Mouse (Mus musculus): ENCODE measurements around the gene Cd47. TPM values are rescaled to one million over a fixed set of nuclear protein-coding genes. Genes with fewer than 3 reads are reported as not detected.

The Cd47 gene
- polyA plus RNA-seq, 1 experiment = 56.8 TPM

DNA sequence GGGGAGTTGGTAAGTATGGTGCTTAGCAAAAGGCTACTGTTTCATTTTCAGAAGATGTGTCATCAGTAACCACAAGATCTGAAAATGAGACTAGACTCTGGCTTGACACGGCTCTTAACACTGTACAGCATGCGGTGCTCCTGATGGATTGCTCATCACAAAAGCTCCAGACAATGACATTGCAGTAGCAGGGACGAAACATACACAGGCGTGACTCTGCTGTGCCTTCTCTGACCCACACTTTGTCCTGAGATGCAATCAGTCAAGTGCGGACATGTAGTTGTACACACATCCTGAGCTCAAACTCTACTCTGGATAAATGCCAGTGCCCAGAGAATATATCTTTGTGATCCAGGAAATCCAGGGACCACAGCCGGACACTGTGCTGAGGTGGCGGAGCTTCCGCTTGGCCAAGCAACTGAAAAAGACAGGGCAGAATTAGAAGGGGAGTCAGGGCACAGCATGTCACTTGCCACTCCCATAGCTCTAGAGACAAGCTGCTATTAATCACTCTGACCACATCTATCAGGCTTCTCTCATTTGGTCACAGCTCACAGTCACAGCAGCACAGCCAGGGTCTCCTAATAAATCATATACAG is 151.7 kb downstream of the Cd47 start:
- Histone ChIP-seq H3K27me3 (ENCODE audit: control insufficient read depth, insufficient read depth, low read length) (no peaks in the 10 kb centered on the region), H3K36me3 (ENCODE audit: control insufficient read depth, insufficient read depth, low read length) (no peaks in the 10 kb centered on the region), H3K27ac (ENCODE audit: insufficient read depth, low read length) (no peak overlapping the region), H3K4me1 (ENCODE audit: control insufficient read depth, insufficient read depth, insufficient read length) (no peaks in the 10 kb centered on the region), H3K4me3 (ENCODE audit: extremely low read depth, insufficient read depth, insufficient read length) (no peak overlapping the region)
- WGBS = 75% methylated on average over 8 of the region's 8 CpGs
- DNase-seq (ENCODE audit: low read depth in 1 of 2, low spot score in 2 of 2) = no peak
- TF ChIP-seq CTCF (IDR thresholded peaks at IDR 0.05; ENCODE audit: extremely low read depth, insufficient read depth, insufficient read length, insufficient replicate concordance) (no peak), POLR2A (IDR thresholded peaks at IDR 0.05; ENCODE audit: low read depth, low read length) (no peak)

- Histone ChIP-seq H3K36me3 (ENCODE audit: control insufficient read depth, insufficient read depth, low read length) (no peaks in the 10 kb centered on the region), H3K27ac (ENCODE audit: insufficient read depth, low read length) (no peak overlapping the region), H3K27me3 (ENCODE audit: control insufficient read depth, insufficient read depth, low read length) (no peaks in the 10 kb centered on the region), H3K4me3 (ENCODE audit: extremely low read depth, insufficient read depth, insufficient read length) (no peak overlapping the region), H3K4me1 (ENCODE audit: control insufficient read depth, insufficient read depth, insufficient read length) (no peaks in the 10 kb centered on the region)
- no peak for TF ChIP-seq CTCF (IDR thresholded peaks at IDR 0.05; ENCODE audit: extremely low read depth, insufficient read depth, insufficient read length, insufficient replicate concordance)
- TF ChIP-seq POLR2A (IDR thresholded peaks at IDR 0.05; ENCODE audit: low read depth, low read length) = no peak
- no peak for DNase-seq (ENCODE audit: low read depth in 1 of 2, low spot score in 2 of 2)
- 80% methylated on average over 3 of the region's 3 CpGs for WGBS
Measured at GRCm38 (mm10) chr16:49953817-49954216, 153.5 kb downstream of the Cd47 start.

DNA sequence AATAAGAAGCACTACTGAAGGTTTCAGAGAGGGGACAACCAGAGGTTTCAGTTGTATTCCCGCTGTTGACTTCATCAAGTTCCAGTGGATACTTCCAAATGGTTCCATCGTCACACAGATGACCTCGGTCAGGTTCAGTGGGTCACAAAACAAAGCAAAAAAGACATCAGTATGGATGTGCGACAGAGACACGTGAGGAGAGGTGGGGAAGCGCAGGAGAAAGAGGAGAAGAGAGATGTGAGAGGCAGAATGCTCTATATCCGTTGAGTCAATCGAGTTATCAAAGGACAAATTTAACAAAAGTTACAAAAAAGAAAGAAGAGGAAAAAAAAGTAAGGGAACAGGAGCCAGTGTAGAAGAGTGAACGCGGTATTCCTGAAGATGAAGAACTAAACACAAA is 154.6 kb downstream of the Cd47 start:
- Histone ChIP-seq H3K4me1 (ENCODE audit: control insufficient read depth, insufficient read depth, insufficient read length) (no peaks in the 10 kb centered on the region), H3K27ac (ENCODE audit: insufficient read depth, low read length) (no peak overlapping the region), H3K36me3 (ENCODE audit: control insufficient read depth, insufficient read depth, low read length) (no peaks in the 10 kb centered on the region), H3K4me3 (ENCODE audit: extremely low read depth, insufficient read depth, insufficient read length) (no peak overlapping the region), H3K27me3 (ENCODE audit: control insufficient read depth, insufficient read depth, low read length) (no peaks in the 10 kb centered on the region)
- 95% methylated on average over 10 of the region's 10 CpGs for WGBS
- no peak for DNase-seq (ENCODE audit: low read depth in 1 of 2, low spot score in 2 of 2)
- TF ChIP-seq POLR2A (IDR thresholded peaks at IDR 0.05; ENCODE audit: low read depth, low read length) = no peak
- no peak for TF ChIP-seq CTCF (IDR thresholded peaks at IDR 0.05; ENCODE audit: extremely low read depth, insufficient read depth, insufficient read length, insufficient replicate concordance)

- Histone ChIP-seq H3K36me3 (ENCODE audit: control insufficient read depth, insufficient read depth, low read length) (no peaks in the 10 kb centered on the region), H3K4me1 (ENCODE audit: control insufficient read depth, insufficient read depth, insufficient read length) (no peaks in the 10 kb centered on the region), H3K27me3 (ENCODE audit: control insufficient read depth, insufficient read depth, low read length) (no peaks in the 10 kb centered on the region), H3K4me3 (ENCODE audit: extremely low read depth, insufficient read depth, insufficient read length) (no peak overlapping the region), H3K27ac (ENCODE audit: insufficient read depth, low read length) (no peak overlapping the region)
- WGBS = 93% methylated on average over 2 of the region's 2 CpGs
- TF ChIP-seq POLR2A (IDR thresholded peaks at IDR 0.05; ENCODE audit: low read depth, low read length) = no peak
- TF ChIP-seq CTCF (IDR thresholded peaks at IDR 0.05; ENCODE audit: extremely low read depth, insufficient read depth, insufficient read length, insufficient replicate concordance) = no peak
- no peak for DNase-seq (ENCODE audit: low read depth in 1 of 2, low spot score in 2 of 2)
Measured at GRCm38 (mm10) chr16:49955325-49955724, 155.0 kb downstream of the Cd47 start.

DNA sequence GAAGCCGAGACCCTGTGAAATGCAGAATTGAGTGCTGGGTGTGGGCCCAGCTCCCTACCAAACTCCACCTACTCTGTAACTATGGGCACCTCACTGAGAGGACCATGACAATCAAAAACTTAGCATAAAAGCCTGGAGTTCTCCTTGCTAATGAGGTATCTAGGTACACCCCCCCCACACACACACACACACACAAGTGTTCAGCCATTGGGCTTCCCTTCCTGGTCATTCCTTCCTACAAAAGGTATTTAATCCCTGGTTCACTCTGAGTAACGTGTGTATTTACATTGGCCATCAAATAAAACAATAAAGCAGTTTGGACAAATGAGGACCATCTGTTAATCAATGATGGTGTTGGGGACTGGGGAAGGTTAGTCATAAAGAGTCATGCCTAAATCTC is 155.6 kb downstream of the Cd47 start:
- Histone ChIP-seq H3K4me3 (ENCODE audit: extremely low read depth, insufficient read depth, insufficient read length) (no peak overlapping the region), H3K36me3 (ENCODE audit: control insufficient read depth, insufficient read depth, low read length) (no peaks in the 10 kb centered on the region), H3K27me3 (ENCODE audit: control insufficient read depth, insufficient read depth, low read length) (no peaks in the 10 kb centered on the region), H3K27ac (ENCODE audit: insufficient read depth, low read length) (no peak overlapping the region), H3K4me1 (ENCODE audit: control insufficient read depth, insufficient read depth, insufficient read length) (no peaks in the 10 kb centered on the region)
- WGBS = 90% methylated on average over 2 of the region's 2 CpGs
- TF ChIP-seq CTCF (IDR thresholded peaks at IDR 0.05; ENCODE audit: extremely low read depth, insufficient read depth, insufficient read length, insufficient replicate concordance) (no peak), POLR2A (IDR thresholded peaks at IDR 0.05; ENCODE audit: low read depth, low read length) (no peak)
- no peak for DNase-seq (ENCODE audit: low read depth in 1 of 2, low spot score in 2 of 2)

GRCm38 (mm10) chr16:49956531-49957302 is 156.4 kb downstream of the Cd47 start:
- TF ChIP-seq POLR2A (IDR thresholded peaks at IDR 0.05; ENCODE audit: low read depth, low read length) (no peak), CTCF (IDR thresholded peaks at IDR 0.05; ENCODE audit: extremely low read depth, insufficient read depth, insufficient read length, insufficient replicate concordance) (no peak)
- H3K36me3 ChIP-seq (ENCODE audit: control insufficient read depth, insufficient read depth, low read length) = no peaks in the 10 kb centered on the region
- 86% methylated on average over 7 of the region's 7 CpGs for WGBS
- H3K4me1 ChIP-seq (ENCODE audit: control insufficient read depth, insufficient read depth, insufficient read length) = no peaks in the 10 kb centered on the region
- DNase-seq (ENCODE audit: low read depth in 1 of 2, low spot score in 2 of 2) = no peak
- H3K27ac ChIP-seq (ENCODE audit: insufficient read depth, low read length) = no peak overlapping the region
- no peaks in the 10 kb centered on the region for H3K27me3 ChIP-seq (ENCODE audit: control insufficient read depth, insufficient read depth, low read length)
- H3K4me3 ChIP-seq (ENCODE audit: extremely low read depth, insufficient read depth, insufficient read length) = no peak overlapping the region

DNA sequence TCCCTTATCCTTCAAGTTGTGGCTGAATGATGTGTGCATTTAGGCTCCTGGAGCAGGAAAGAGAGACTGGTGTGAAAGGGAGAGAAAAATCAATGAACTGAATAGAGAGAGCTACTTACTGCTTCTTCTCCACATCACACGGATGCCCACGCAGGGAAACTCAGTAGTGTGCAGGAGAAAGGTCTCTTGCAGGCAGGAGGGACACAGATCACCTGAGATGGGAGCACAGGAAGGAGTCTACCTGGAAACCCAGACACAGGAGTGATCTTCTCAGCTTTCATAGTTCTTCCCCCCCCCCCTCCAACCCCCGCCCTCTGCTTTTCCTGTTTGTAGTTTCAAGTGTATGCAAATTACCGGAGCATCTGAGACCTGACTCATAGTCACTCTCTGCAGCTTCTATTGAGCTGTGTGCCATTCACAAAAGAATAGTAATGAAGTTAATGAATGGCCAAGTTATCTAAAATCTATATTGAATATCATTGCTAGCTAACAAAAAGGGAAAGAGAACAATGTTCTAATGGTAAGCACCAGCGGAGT is 158.6 kb downstream of the Cd47 start:
- Histone ChIP-seq H3K4me1 (ENCODE audit: control insufficient read depth, insufficient read depth, insufficient read length) (peaks cover 6% of the 10 kb centered on the region; the same call in 1 of the 2 replicates), H3K27ac (ENCODE audit: insufficient read depth, low read length) (no peak overlapping the region), H3K4me3 (ENCODE audit: extremely low read depth, insufficient read depth, insufficient read length) (no peak overlapping the region), H3K27me3 (ENCODE audit: control insufficient read depth, insufficient read depth, low read length) (no peaks in the 10 kb centered on the region), H3K36me3 (ENCODE audit: control insufficient read depth, insufficient read depth, low read length) (no peaks in the 10 kb centered on the region)
- 81% methylated on average over 5 of the region's 5 CpGs for WGBS
- DNase-seq (ENCODE audit: low read depth in 1 of 2, low spot score in 2 of 2) = no peak
- no peak for TF ChIP-seq CTCF (IDR thresholded peaks at IDR 0.05; ENCODE audit: extremely low read depth, insufficient read depth, insufficient read length, insufficient replicate concordance)
